Mouse (Mus musculus) liver, postnatal 0 days (tissue): ENCODE measurements around the gene Rpgrip1.

Experiments used
- CTCF ChIP-seq: sonication (generic); IDR thresholded peaks from 2 replicates; pipeline ENCODE4 v1.5.1; 2016; ENCODE audit warnings: antibody characterized with exemption, low read depth
- EP300 ChIP-seq: IDR thresholded peaks from 2 replicates; pipeline ENCODE4 v1.6.1; 2016; ENCODE audit warnings: antibody characterized with exemption, low read depth, mild to moderate bottlenecking

DNA sequence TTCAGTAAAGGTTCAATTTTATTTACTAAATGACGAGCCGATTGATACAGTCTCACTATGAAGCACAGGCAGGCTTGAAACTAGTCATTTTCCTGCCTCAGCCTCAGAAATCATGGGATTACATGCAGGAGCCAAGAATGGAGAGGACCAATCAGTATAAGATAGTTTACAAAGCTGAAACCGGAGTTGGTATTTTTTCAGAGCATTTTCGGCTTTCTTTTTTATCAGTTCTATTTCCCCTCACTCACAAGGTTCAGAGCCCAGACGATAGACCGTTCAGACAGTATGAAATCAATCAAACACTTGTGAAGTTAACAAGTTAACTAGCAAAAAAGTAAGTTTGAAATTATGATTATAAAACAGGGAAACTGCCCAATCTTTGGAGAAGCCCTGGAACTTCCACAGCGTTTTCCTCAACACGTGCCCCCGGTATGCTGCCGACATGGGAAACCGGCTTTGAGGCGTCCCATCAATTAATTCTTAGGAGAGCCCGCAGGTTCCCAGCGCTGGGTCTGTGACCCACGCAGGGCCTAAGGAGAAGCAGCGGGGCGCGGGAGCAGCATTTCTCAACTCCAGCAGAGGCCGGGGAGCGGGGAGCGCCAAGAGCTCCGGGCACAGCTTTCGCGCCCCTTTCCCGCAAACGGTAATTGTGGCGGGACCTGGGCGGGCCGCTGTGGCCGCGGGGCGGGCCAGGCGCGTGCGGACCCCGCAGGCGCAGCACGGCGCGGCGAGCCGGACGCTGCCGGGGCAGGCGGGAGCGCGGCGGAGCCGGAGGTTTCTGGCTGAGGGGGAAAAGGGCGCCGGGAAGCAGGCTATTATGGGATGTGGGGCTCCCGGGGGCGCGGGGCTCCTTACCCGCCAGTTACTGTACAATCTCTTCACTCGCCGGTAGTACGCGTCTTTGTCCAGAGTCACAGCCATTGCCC, 86.0 kb downstream of the Rpgrip1 start:
- no peak for TF ChIP-seq CTCF
- TF ChIP-seq EP300, result no peak
